Mouse (Mus musculus) frontal cortex, postnatal 25 days (tissue): ENCODE measurements around the gene Mroh2a.

Experiments used
- DNase-seq, 2 experiments: peaks; one replicate each; pipeline ENCODE4 v3.0.0; 2022; ENCODE audit warnings: low spot score in 2 of 2

Mroh2a gene

DNA sequence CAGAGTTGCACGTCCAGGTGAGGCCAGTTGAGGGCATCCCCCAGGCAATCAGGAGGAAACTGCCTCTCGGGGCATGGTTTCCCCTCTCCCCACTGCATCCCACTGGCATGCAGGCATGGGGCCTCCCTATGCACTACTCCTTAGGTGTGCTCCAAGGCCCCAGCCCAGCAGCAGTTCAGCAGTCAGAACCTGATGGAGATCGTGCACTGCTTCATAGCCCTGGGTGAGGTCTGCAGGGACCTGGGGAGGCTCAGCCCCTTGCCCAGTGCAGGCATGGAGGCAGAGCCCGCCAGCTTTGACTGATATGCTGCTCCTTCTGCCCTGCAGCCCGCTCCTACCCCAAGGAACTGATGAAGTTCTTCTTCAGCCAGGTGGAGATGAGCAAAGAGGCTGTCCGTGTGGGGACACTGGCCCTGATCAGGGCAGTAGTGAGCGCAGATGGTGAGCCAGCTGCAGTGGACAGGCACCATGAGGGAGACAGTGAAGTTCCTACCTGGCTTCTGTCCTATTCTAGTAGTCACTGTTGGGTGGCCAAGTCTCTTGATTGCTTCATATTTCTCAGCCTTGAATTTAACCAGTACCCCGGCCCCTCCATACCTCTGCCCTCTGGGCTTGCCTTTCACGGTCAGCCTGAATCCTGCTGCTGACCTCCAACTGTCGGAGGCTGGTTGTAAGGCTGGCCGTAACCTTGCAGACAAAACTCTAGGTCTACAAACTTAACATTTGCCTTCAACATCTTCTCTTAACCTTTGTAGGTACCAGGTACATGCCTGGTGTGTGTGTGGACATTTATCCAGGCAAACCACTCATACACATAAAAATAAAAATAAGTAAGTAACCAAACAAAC, 8.5 kb downstream of the Mroh2a start:
- no peak for DNase-seq

DNA sequence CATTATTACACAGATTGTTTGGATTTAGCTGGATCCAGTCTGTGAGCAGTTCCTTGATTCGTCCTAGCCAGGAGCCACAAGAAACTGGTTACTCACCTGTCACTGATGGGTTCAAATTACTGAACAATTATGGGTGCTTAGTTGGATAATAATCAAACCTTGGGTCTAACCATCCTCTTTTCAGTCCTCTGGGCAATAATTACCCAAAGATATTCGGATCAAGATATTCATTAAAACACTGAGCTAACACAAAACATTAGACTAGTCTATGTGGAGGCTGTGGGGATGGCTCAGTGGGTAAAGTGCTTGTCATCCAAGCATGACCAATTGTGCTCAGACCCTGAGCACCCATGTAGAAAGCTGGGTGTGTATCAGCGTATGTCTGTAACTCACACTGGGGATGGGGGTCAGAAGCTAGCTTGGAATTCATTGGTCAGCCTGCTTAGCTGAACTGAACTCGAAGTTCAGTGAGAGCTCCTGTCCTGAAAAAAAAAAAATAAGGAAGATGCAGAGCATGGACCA, 9.2 kb downstream of the Mroh2a start:
- DNase-seq = no peak

DNA sequence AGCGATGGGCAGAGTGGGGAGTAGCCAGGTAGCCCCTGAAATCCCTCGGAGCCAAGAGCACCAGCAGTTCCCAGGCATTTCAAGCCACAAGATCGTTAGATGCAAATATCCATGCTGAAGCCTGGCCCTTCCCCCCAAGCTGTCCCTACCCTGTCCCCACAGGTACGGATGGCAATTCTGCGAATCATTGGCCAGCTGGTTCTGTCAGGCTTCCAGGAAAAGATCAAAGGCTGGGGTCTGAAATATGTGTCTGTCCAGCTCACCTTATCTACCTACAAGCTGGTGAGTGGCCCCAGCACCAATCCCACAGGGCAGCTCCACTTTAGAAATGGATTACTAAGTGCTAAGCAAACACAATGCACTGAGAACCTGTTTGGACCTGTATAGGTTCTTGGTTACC, 10.5 kb downstream of the Mroh2a start:
- no peak for DNase-seq

DNA sequence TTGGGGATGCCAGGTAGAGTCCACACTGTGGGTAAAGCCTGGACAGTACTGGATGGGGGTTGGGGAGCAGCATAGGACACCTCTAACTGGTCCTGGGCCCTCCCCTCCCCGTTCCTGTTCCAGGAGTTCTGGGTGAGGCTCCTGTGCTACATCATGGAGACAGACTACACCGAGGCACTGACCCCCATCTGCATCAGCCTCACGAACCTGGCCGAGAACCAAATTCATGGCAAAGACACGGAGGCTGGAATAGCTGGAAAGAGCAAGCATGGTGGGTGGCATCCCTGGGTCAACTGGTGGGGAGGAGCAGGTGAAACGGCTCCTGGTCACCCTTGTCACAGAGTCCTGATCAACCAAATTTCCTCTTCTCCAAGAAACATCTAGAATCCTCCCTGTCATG, 12.0 kb downstream of the Mroh2a start:
- no peak for DNase-seq

DNA sequence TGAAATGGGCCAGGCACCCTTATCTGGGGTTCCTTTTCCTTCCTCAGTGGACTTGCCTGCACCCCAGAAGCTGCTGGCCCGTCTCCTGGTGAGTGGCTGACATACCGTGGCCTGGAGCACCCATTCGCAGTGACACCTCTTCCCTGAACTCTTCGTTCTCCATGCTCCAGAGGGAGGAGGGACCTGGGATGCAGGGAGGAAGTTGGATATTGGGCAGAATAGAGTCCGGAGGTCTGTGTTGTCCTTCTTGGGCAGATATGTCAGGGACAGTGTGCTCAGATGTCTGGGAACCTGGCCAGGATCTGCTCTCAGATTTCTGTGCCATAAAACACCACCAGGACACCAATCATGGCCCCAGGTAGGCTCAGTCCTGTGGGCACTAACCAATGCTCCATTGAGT, 13.3 kb downstream of the Mroh2a start:
- no peak for DNase-seq

DNA sequence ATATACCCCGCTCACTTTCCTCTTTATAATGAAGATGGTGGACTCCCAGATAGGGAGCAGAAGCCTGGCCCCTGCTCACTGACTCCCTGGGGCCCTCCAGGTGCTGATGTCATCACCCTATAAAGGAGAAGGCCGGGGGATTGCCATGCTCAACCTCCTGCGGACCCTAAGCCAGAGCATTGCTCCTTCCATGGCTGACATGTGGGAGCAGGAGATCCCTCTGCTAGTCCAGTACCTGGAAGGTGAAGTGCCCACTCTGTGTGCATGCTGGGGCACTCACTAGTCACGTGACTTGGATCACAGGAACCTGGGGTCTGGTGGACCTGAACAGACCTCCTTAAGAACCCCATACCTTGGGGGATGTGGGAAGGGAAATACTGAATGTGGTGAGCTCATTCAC, 13.8 kb downstream of the Mroh2a start:
- DNase-seq = no peak

DNA sequence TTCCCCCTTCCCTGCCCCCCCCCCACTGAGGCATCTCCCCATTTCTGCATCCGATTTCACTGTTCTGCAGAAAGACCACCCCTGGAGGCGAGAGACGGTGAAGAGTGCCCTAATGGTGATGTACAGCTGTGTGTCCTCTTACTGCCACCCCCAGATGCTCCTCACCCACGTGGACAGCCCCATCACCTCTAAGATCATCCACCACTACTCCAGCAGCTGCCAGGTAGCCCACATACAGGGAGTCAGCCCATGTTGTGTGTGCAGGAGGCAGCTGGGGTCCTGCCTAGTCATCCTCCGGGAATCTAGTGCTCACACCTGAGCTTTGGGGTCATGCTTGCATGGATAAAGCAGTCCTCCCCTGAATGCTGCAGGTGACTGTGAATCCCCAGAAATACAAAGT, 17.1 kb downstream of the Mroh2a start:
- no peak for DNase-seq

DNA sequence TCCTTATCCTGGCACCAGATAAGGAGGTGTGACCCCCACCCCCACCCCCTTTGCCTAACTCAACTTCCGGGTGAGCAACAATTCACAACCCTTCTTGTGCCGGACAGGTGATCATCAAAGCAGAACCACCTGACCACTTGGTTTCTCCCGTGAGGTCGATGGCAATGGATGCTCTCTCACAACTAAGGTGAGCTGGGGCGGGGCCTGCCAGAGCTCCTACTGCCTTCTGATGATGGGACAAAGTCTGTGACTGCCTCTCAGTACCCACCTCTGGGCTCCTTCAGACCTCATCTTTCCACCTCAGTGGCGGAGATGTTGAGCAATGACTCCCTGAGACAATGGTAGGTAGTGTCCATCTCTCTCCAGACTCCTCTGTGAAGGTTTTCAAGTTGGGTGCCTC, 19.1 kb downstream of the Mroh2a start:
- DNase-seq = no peak

DNA sequence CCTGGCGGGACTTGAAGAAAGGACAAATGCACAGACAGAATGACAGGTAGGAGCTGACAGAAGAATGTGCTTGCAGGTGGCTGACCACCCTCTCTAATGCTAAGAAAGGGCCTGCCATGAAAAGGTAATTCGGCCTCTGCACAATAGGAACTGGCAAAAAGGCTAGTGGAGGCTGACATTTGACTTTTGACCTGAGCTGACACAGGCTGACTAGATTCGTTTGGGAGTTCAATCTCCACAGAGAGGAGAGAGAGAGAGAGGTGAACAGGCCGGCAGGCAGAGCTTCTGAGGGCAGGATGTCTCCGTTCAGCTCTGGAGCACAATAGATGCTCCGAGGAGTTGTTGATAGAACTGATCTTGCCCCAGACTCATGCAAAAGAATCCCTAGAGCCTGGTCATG, 19.6 kb downstream of the Mroh2a start:
- no peak for DNase-seq

DNA sequence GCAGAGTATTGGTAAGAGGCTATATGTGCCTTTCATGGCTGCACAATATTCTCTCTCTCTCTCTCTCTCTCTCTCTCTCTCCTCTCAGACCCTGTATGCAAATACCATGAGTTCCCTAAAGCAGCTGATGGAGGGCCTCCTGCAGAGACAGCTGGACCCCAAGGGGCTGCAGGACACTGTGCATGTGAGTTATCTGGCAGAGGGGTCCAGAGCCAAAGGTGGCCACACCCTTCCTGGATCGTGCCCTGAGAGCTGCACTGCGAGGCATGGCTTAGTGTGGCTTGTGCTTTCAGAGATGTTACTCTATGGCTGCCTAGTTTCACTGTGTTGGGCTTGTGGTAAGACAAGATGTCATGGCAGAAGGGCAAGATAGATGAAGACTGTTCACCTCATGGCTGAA, 20.9 kb downstream of the Mroh2a start:
- no peak for DNase-seq

DNA sequence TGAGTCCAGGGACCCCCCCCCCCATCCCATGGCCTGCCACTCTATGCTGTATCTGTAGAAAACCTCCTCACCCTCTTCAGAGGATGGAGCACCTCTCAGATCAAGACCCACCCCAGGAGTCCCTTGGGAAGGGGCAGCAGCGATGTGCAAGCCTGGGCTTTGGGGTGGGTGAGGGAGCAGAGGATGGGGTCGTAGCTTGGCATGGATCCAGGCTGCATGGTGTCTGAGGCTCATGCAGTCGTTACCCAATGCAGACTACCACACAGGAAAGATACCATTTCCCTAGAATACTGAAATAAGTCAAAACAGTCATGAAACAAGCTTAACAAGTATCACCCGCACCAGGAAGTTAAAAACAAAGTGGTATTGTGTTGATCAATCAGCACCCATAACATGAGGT, 21.9 kb downstream of the Mroh2a start:
- DNase-seq = no peak

DNA sequence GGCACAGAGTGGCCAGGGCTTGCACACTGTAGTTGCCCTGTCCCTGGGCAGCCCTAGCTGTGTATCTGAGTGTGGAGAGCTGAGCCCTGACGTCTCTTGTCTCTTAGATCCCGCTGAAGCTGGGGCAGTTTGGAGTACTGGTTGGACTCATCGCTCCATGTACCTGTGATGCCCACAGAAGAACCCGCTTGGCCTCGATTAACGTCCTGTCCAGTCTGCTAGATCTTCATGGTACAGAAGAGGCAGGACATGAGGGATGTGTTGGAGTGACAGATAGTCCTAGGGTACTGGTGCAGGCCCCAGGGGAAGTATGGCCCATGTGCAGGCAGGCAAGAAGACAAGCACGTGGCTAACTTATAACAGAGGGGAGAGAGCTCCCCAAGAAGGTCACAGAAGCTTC, 22.8 kb downstream of the Mroh2a start:
- no peak for DNase-seq

DNA sequence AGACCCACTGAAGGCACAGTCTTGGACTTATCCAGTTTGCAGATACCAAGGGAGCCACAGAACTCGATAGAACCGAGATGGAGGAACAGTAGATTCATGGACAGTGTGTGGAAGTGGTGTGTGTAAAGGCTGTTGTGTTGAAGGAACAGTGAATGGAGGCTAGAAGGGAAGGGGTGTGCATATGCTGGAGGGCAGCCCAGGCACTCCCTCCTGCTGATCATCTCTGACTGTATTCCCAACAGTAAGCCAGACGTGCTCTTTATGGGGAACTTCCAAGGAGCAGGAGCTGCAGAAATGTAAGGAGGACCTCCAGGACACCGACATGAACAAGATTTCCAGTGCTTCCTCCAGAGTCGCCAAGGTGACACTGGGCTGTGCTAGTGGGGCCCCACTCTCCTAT, 23.2 kb downstream of the Mroh2a start:
- no peak for DNase-seq

DNA sequence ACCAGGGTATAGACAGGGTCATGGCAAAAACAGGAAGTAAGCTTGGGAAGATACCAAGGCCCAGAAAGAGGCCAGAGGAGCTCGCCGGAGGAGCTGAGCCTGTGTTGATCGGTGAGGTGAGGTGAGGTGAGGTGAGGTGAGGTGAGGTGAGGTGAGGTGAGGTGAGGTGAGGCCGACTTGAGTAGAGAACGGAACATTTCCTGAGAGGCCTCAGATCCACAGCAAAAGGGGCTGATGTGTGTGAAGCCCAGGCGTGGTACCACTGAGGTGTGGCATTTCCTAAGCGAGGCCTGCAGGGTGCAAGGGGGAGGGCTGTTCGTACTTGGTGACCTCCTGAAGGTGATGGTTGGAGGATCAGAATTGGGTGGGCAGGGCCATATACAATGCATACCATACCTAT, 26.3 kb downstream of the Mroh2a start:
- DNase-seq = no peak

DNA sequence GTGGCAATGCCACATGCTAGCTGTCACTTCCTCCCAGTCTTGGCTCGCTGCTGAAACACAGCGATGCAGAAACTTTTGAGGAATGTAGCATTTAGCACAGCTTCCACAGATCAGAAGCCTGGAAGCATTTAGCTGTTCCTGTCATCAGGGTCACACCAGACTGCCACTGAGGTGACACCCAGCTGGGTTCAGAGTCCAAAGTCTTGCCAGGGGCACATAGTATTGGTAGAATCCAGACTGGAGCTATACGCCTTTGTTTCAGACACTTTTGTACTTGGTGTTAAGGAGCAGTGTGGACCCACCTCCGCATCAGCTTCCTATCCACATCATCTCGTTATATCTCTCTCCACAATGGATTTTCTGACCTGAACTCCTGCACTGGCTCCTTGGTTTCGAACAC, 26.8 kb downstream of the Mroh2a start:
- no peak for DNase-seq

DNA sequence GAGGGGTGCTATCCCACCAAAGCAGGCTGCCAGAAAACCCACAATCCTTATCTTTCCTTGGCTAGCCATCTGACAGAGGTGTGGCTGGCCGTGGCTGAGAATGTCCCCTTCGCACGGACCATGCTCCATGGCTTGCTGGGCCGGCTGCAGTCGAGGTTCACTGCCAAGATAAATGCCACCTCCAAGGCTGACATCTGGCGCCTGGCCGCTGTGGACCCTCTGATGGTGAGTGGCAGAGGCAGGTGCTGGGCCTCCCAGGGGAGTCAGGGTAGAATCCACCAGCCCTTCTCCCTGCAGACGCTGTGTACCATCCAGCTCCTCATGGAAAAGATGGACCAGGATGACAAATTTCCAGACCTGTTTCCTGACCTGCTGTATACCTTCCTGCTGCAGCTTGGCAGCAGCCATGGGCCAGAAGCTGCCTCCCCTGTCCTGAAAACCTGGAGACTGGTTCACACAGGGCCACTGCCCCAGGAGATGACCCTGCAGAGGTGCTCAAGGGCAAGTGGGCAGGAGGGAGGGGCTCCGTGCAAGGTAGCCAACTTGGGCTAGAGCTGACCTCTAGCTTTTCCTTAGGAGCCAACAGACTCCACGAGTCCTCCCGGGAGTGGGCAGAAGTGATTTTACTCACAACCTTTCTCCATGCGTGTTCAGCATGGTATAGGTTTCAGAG, 28.1 kb downstream of the Mroh2a start:
- DNase-seq = no peak

DNA sequence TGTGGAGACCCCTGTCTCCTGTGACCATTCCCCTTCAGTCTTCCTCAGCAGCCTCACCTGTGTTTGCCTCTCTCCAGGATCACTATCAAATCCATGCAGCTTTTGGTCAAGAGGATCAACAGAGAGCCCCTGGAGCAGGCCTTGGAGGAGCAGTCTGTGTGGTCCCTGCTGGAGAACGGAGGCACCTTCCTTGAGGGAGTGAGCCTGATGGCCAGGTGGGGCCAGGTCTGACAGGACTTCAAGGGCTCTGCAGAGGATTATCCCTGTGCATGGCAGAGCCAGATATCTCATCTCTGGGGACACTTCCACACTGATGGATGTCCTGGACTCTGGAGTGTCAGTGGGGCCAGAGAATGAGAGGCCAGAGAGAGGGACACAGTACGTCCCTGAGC, 28.7 kb downstream of the Mroh2a start:
- no peak for DNase-seq

DNA sequence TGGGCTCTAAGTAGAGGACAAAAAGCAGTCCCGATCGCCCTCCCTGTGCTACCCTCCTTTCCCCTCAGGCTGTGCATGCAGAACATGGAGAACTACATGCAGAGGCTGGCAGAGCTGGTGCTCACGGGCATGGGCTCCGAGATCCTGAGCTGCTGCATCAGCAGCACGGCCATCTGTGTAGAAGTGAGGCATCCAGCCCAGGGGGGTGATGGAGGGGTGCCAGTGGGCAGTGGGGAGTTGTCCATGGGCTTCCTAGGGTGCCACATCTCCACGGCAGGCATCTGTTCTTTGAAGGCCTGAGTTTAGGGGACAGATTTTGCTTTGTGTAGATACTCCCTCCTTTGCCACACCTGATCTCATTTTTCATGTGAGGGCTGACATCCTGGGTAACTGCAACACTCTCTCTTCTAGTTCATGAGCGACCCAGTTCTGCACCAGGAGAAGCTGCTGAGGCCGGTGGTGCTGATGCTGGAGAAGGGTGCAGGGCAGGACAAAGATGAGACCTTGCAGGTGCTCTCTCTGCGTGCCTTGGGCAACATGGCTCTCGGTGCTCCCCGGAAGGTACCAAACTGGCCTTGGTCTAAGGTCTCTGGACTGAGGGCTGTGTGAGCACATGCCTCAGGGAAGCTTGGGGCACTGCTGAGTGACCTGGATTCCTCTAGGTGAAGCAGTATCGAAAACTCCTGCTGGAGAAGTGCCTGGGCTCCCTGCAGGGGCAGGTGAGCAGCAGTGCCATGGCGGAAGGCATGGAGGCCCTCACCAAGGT, 29.4 kb downstream of the Mroh2a start:
- no peak for DNase-seq

DNA sequence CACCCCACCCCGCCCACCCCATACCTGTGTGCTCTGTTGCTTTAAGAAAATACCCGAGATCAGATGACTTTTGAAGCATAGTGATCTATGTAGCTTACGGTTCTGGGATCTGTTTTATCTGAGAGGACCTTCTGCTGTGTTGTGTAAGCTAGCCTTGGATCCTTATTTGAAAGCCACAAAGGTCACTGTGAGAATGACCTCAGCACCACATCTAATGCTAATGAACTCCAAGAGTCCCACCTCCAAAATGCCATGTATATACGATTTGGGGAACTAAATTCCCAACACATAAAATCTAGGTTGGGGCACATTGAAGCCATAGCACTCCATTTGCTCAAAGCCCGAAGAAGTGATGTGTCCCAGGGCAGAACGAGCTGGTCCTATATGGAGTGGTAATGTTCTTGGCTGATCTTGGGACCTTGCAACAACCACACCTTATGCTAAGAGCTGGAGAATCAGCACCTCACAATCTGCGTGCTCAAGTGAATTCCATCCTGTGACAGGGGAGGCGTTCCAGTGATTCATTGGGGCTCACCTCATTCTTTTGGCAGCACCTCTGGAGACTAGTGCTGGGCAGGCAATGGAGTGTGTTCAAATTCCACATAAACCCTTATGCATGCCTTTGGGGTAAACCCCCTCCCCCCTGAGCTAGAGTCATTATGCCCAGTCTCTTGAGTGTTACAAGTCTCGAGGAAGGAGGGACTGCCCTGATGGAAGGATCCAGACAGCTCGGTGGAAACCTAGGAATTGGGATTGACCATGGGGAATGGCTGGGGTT, 30.3 kb downstream of the Mroh2a start:
- no peak for DNase-seq

DNA sequence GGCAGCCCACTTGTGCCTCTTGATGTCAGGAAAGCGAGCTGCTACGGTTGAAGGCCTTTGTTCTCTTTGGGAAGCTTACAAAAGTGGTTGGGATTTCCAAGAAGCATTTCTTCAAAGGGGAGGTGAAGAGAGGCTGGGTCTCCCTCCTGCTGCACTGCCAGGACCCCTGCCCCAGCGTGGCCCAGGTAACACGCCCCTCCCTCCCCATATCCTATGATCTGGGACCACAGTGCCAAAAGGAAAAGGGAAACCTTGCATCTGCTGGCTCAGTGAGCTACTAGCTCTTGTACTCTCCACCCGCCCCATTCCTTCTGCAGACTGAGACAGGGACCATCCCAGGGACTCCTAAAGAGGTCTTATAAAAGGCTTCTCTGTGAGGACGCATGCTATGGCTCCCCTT, 30.9 kb downstream of the Mroh2a start:
- DNase-seq = no peak

DNA sequence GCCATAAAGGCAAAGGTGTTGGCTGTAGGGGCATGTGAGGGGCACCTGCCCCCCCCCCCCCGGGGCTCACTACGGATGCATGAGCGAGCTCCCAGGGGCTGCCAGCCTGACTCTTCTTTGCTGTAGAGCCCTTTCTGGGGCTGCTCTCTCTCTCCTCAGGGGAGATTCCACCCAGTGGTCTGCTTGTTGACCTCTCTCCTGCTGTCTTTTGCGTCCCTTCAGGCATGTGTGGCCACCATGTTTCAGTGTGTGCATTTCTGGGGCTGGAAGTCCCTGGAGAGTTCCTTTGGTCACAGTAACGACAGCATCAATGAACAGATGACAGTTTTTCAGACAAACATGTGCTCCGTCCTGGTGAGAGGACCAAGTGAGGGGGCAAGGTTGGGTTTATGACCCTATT, 31.6 kb downstream of the Mroh2a start:
- no peak for DNase-seq
